Mouse (Mus musculus) kidney, postnatal 36 days (tissue): ENCODE results near the gene Ttc9.
A peak's percentile ranks its signal among the peaks of the same experiment; 100 is the strongest.

Experiments used
- DNase-seq, 2 experiments: peaks; one replicate each; pipeline ENCODE4 v3.0.0; 2021 to 2022; ENCODE audit warnings: mixed read lengths in 2 of 2

Ttc9 gene

DNA sequence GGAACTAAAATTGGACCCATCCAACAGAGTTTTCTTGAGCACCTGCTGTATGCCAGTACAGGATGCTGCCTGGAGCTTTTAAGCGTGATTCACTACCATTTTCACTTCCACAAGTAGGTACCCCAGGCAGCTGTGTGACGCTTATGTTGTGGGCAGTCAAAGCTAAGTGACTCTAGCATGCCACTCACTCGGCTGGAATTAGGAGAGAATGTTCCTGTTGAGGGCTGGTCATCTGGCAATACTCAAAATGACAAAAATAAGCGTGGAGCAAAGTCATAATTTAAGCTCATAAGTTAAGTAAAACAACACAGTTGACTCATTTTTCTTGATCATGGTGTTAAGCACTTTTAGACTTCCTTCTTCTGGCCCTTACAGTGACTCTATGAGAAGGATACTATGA lies 31.0 kb downstream of the Ttc9 start:
- DNase-seq = no peak

DNA sequence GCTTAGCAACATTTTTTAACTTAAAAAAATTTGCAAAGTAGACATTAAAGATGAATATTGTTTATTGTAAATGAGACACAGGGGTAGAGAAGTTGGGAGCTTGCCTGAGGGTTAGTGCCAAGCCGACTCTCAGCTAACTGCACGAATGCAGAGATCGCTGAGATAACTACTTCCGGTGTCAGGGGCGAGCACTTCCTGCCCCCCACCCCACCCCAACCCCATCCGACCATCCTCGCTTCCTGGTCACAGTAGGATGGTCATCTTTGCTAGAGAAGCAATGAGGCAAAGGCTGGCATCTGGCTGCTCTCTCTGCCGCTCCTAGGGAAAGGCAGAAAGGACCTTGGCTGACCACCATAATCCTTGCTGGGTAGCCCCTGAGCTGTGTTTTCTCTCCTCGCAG lies 32.1 kb downstream of the Ttc9 start:
- no peak for DNase-seq

GRCm38 (mm10) chr12:81663906-81664305 lies 32.9 kb downstream of the Ttc9 start:
- no peak for DNase-seq

DNA sequence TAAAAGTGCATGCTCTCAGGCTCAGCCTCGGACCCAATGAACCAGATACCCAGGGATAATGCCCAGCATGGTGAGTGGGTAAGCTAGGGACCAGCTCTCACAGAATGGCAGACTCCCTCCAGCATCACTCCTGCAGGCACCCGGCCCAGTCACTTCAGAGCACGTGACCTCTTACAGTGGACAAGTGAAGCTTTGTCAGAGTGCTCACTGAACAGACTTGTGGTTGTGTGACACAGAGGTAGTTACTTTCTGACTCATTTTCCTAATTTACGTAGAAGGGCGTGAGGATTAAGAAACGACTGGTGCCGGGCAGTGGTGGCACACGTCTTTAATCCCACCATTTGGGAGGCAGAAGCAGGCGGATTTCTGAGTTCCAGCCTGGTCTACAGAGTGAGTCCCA lies 37.4 kb downstream of the Ttc9 start:
- DNase-seq = no peak

- DNase-seq = no peak
Observed at GRCm38 (mm10) chr12:81675557-81675956, 44.5 kb downstream of the Ttc9 start.

DNA sequence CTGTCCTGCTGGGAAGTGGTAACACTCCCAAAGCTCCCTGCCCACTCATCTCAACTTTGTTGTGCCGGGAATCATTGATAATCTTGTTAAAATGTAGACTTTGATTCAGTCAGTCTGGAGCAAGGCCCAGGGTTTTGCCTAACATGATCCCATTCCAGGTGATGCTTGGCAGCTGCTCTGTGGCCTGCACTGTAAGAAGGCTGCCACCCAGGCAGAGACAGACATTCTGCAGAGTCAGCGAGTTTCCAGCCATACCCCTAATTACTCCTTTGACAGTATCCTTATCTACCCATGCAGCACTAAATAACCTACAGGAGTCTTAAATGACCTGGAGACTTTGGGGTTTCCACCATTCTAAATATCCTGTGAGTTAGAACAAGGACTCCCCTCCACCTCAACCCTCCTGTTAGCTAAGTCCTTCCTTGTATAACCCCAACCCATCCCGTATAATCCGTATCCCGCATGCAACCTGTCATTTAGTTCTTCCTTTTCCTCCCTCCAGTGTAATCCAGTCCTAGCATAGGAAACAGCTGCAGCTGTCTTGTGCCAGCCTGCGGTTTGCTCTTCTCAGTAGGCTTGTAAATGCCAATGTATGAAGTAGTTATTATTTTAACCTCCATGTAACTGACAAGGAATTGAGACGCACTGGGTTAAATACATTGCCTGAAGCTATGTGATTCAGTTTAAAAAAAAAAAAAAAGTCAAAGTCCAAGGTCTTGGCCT lies 48.9 kb downstream of the Ttc9 start:
- no peak for DNase-seq

- DNase-seq = no peak
Observed at GRCm38 (mm10) chr12:81683395-81683794, 52.3 kb downstream of the Ttc9 start.

DNA sequence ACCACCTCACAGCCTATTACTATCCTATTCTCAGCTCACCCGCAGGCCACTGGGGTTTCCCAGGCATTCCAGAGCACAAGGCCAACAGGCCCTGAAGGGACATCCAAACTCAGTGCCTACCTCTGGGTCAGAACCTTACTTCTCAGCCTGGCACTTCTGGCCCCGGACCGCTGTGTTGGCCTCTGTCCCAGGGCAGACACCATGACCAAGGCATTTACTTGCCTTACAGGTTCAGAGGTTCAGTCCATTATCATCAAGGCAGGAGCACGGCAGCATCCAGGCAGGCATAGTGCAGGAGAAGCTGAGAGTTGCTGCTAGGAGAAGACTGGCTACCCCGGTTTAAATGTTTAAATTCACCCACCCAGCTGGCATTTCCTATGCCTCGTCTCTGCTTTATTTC lies 53.0 kb downstream of the Ttc9 start:
- DNase-seq = peak in 1 of 2 experiments; percentile 10

GRCm38 (mm10) chr12:81685981-81686380 lies 54.9 kb downstream of the Ttc9 start:
- DNase-seq = no peak

DNA sequence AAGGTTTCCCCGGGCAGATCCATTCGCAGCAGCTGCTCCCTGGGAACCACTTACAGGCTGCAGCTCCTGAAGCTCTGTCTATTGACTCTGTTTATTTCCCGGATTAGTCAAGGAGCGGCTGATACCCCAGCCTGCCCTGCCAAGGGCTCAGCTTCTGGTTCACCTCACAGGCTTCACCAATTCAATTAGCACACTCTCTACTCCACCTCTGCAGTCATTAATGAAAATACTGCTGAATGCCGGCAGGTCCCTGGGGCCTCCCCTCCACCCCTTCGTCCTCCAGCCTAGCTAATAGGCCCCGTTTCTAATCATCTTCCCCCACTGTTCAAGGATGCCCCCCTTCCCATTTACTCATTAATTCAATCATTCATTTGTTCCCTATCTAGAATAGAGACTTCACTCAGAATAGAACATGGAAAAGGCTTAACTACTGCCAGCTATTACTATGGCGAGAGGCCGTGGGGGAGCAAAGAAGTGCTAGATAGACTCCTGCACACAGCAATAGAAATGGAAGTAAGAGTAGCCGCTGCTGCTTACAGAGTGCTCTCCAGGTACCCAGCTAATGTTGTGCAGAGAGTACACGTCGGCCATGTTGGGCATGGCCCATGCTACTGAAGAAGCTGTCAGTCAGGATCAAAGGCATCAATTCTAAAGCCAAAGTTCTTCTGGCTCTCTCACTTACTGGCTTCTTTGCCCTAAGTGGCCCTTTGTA lies 55.5 kb downstream of the Ttc9 start:
- DNase-seq = no peak

DNA sequence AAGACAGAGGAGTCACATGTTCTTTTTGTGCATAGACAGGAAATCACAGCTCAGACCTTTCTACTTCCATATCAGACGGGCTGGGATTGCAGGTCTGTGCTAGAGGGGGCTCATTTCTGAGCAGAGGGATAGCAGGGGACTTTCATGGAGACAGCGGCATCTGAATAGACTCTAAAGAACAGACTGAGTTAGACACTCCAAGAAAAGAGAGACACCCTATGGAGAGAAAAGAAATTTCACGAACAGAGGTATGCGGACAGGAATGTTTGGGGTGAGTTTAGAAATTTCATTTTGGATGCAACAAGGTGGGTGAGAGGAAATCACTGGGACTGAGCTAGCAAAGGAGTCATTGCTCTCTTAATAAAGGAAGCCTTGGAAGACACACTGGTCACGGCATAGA lies 56.8 kb downstream of the Ttc9 start:
- DNase-seq = no peak

- DNase-seq = peak; percentile 20 to 25
Observed at GRCm38 (mm10) chr12:81688537-81688936, 57.5 kb downstream of the Ttc9 start.

DNA sequence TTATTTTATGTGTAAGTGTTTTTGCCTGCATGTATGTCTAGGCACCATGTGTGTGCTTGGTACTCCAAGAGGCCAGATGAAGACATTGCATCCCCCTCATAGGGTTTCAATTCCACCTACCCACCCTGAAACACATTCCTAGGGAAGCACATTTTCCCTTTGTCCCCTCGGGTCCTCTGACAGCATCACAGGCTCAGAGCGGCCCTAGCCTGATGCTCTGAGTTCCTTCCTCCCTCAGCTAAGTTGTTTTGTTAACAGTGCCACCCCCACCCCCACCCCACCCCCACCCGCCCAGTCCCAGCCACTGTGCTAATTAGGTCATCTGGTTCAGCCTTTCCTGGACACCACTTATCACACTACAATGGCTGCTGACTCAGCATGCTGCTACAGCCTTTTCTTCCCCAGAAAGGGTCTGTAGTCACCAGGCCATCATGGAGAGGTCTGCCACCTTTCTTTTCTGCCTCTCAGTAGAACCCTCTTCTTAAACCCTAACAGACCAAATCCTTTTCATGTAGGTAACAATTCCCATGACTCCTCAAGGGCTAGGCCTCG lies 58.5 kb downstream of the Ttc9 start:
- DNase-seq = no peak

GRCm38 (mm10) chr12:81690111-81690510 lies 59.1 kb downstream of the Ttc9 start:
- no peak for DNase-seq

DNA sequence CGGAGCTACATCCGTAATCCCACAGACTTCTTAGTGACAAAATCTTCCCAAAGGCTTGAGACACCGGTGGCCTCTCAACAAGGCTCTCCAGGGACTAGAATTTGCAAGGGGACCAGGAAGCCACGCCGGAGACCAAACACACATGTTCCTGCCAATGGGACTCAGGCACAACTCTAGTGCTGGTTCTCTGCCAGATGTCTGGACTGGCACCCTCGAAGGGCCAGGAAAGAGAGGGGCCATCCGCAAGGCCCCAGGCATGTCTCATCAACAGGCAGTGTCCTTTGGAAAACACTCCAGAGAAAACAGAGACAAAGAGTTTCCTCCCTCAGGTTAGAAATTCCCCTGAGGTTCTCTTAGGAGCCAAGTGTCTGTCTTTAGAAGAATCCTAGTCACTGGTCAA lies 59.7 kb downstream of the Ttc9 start:
- DNase-seq = peak; percentile 43 to 53

DNA sequence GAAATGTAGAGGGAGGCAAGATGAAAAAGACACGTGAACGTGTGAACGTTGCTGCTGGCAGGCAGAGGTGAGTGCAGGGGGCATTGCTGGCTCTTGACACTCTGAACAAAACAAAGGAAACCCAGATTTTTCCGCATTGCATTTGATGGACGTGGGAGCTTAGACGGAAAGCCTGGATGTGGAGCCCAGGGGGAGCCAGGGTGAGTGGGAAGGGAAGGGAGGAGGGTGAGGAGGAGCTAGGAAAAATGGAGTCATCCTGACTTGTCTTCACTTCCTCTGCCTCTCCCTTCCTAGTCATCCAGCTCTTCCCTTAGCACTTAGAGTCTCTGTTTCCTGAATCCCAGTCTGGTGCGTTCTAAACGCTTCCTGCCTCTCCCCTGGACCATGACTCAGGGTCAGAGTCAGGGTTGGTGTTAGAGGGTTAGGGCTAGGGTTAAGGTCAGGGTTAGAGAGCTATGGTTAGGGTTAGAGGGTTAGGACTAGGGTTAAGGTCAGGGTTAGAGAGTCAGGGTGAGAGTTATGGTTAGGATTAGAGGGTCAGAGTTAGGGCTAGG lies 60.2 kb downstream of the Ttc9 start:
- peak; percentile 30 to 42 for DNase-seq

GRCm38 (mm10) chr12:81698011-81698410 lies 67.0 kb downstream of the Ttc9 start:
- no peak for DNase-seq

DNA sequence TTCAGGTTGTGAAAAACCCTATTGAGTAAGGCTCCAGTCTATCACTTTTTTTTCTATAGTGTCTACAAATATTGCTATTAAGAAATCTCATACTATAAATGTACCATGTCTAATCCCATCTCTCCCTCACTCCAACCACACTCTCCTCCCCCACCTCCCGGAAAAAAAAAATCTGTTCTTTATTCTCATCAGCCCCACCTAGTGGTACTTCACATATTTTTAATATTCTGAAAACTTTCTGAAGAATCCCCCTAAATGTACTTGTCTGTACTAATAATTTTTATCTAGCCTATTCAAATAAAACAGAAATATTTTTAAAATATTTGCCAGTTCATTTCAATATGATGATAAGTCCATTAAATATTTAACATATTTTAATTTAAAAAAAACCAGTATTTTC lies 71.9 kb downstream of the Ttc9 start:
- peak in 1 of 2 experiments; percentile 5 for DNase-seq

- DNase-seq = no peak
Observed at GRCm38 (mm10) chr12:81712618-81713017, 81.6 kb downstream of the Ttc9 start.
